Mouse (Mus musculus) brown adipose tissue, adult 24 weeks (tissue): ENCODE data around the gene Cnp. TPM values are rescaled to one million over a fixed set of nuclear protein-coding genes. Genes with fewer than 3 reads are reported as not detected.
"Not testable (repeated sequence)": the region's sequence is repeated elsewhere in the genome, so short reads cannot be mapped to it uniquely, and the experiment has no call there.

Experiments used
- H3K27ac ChIP-seq: fragments of 200-500 bp; replicated peaks from 2 replicates; pipeline ENCODE4 v1.5.1; 2012; ENCODE audit warnings: low read depth, mild to moderate bottlenecking, low read length
- H3K4me1 ChIP-seq: fragments of 200-500 bp; 2 replicates; pipeline ENCODE4 v1.6.1; 2012; ENCODE audit warnings: low read length, mixed read lengths; ENCODE audit not compliant: control insufficient read depth, insufficient read depth, insufficient read length
- H3K4me3 ChIP-seq: fragments of 200-500 bp; 2 replicates; pipeline ENCODE4 v1.5.1; 2012; ENCODE audit warnings: low read depth, mild to moderate bottlenecking, low read length, moderate library complexity; ENCODE audit not compliant: insufficient read depth
- polyA plus RNA-seq: library from polyadenylated mRNA; stranded (reverse); fragments of >200 nt; gene quantifications from 2 replicates; pipeline ENCODE4 v1.2.4, GENCODE M21; 2012; ENCODE audit not compliant: missing spikeins, insufficient read depth, insufficient read length

Cnp gene
- polyA plus RNA-seq, 1 experiment, result 8.4 TPM

DNA sequence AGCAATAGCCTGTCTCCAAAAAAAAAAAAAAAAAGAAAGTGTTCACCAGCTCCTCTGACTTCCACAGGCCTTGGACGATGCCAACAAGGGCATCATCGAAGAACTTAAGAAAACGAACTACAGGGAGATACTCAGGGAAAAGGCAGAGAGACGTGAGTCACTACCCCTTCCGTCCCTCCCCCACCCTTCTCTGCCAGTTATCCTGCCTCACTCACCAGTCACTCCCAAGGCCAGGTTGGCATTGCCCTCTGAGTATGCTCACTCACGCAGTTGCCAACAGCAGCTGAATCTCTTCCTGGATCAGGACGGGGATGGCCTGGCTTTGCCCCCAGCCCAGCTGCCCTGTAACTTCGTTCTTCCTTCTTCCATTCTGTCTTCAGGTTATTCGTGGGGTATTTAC is 4.9 kb upstream of the Cnp start:
- Histone ChIP-seq H3K27ac (no peak overlapping the region), H3K4me1 (no peaks in the 10 kb centered on the region)

DNA sequence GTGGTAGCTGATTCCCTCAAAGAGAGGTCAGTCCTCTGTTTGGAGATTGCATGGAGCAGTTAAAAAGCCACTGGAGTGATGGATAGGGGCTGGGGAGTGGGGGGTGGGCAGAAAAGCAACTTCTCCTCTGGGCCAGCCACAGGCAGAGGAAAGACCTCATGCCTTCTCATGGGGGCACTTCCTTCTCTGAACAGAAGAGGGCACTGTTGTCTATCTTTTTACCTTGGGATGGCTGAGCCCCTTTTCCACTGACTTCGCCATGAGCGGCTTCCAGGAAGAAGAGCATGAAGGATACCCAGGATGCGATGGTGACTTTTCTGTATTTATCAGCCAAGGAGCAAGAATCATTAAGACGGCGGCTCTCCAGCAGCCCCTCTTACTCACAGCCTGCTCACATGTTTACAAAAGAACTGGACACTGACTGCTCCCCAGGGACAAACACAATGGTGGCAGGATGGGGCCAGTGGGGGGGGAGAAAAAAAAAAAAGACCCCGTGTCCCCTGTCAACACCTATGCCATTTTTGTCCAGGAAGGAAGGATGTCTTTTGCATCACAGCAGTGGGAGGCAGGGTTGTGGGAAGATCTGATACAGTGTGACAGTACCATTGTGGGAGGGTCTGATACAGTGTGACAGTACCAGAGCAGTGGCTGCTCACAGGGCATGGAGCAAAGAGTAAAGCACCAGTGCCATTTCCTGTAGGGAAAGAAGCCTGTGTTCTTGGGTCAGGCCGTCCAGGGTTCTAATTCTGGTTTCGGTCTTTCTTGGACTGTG is 4.1 kb upstream of the Cnp start:
- Histone ChIP-seq H3K27ac (no peak overlapping the region), H3K4me1 (no peaks in the 10 kb centered on the region), H3K4me3 (peak overlapping the region; percentile 42)

More for the DNA sequence above, 4.9 kb upstream of the Cnp start:
- no peak overlapping the region for H3K4me3 ChIP-seq

DNA sequence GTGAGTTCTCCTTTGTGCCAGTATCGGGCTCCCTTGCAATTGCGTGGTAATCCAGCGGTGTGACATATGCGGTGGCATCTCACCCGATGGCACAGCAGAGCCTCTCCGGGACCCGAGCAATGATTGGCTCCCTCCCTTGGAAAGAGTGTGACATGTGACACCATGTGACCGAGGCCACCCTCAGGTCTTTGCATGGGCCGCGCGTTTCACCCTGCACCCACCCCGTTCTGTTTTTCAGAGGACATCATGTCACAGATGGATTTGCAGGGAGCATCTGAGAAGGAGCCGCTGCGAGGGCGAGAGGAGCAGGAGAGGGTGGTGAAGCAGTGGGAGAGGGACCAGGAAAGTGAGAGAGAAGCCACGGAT is 3.5 kb upstream of the Cnp start:
- H3K4me3 ChIP-seq, result peak overlapping the region; percentile 42
- no peaks in the 10 kb centered on the region for H3K4me1 ChIP-seq
- H3K27ac ChIP-seq, result 0 out of 2 replicates have a peak overlapping the region, but pooled peaks have one; percentile 28

DNA sequence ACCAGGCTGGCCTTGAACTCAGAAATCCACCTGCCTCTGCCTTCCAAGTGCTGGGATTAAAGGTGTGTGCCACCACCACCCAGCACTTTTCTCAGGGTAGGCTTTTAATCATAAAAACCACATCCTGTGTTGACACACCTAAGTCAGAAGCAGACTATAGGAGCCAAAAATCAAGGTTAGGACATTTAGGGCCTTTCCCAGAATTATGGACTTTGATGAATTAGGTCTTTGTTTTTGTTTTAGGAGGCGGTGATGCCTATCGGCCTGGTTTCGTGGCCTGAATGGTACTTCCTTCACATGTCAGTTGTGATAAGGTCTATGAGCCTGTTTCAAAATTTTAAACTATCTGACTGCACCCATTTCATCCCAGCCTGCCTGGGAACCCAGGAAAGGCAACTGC is 516 bp upstream of the Cnp start:
- Histone ChIP-seq H3K4me3 (peak overlapping the region; percentile 96), H3K27ac (peak overlapping the region; percentile 60)

DNA sequence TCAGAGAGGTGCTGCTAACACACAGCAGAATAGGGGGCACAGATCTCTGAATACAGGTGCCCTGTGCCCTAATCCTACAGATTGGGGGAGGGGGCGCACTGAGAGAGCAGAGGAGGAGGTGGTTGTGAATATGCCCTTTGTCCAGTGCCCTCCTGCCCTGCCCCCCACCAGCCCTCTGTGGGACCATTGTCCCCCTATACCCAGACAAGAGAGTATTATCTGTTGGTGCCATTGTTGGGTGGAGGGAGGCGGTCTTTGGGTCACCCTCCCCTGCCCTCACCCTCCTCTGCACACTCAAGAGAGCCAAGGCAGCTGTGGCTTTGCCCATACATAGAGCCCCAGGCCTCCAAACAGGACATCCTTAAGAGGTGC is 766 bp downstream of the Cnp start:
- Histone ChIP-seq H3K4me1 (no peaks in the 10 kb centered on the region; the same call in 1 of the 2 replicates), H3K27ac (no peak overlapping the region), H3K4me3 (peak overlapping the region; percentile 96)

More for the DNA sequence above, 516 bp upstream of the Cnp start:
- no peaks in the 10 kb centered on the region; the same call in 1 of the 2 replicates for H3K4me1 ChIP-seq

DNA sequence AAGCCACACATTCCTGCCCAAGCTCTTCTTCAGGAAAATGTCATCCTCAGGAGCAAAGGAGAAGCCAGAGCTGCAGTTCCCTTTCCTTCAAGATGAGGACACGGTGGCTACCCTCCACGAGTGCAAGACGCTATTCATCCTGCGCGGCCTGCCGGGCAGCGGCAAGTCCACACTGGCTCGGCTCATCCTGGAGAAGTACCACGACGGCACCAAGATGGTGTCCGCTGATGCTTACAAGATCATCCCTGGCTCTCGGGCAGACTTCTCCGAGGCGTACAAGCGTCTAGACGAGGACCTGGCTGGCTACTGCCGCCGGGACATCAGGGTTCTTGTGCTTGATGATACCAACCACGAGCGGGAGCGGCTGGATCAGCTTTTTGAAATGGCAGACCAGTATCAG is 1.6 kb downstream of the Cnp start:
- Histone ChIP-seq H3K4me1 (no peaks in the 10 kb centered on the region; the same call in 1 of the 2 replicates), H3K4me3 (no peak overlapping the region), H3K27ac (no peak overlapping the region)

DNA sequence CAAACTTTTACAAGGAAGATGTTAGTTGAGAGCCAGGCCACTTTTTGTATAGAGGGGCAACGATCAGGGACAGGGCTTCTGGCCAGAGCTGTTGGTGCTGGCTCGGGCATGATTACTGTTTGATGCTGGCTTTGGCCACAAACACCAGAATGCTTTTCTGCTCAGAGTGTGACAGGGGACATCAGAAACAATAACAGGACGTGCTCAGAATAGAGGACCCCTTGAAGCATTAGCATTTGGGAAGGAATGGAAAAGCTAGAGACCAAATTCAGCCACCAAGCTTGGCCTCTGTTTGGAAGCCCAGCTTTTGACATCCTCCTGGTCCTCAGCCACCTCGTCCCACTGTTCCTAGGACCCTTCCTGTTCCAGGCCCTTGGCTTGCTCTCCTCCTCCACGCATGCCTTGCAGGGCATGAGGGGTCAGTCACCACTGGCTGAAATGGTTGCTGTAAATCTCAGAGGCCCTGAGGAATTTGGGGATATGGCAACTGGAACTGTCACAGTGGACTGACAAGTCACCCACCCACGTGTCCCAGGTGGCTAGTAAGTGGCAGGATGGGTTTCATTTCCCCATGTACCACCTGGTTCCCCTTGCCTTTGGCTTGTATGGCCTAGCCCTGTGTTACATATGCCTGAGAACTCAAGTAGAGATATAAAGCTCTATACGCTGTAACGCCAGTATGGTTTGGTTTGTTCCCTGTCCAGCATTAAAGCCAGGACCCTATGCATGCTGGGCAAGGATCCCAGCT is 3.3 kb downstream of the Cnp start:
- Histone ChIP-seq H3K4me1 (no peaks in the 10 kb centered on the region; the same call in 1 of the 2 replicates), H3K27ac (no peak overlapping the region), H3K4me3 (no peak overlapping the region)

DNA sequence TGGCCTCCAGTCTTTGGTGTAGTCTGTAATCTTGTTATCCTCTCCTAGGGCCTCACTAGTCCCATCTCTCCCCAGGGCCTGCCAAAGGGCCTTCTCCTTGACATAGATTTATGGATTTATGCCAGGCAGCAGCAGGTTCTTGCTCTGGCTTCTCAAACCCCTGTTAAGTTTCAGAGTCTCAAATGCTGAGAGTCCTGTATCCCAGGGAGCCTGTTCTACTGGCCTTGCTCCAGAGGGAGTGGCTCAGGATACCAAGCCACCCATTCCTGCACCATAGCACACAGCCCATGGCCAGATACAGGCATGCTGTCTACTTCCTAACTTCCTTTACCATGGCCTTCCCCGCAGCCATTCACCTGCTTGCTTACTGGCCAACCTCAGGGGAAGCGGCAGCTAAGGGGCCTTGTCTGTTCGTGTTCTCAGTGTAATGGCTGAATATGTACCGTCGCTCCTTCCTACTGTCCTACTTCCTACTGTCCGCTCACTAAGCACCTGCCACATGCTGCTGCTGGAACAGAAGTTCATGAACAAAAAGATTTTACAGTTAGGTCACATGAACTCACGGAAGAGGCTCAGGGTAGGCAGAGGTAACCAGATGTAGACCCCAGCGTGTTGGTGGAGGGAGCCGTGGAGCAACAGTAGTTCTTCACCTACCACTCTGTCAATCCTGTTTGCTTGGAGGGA is 4.6 kb downstream of the Cnp start:
- no peak overlapping the region for H3K27ac ChIP-seq
- H3K4me3 ChIP-seq, result no peak overlapping the region

DNA sequence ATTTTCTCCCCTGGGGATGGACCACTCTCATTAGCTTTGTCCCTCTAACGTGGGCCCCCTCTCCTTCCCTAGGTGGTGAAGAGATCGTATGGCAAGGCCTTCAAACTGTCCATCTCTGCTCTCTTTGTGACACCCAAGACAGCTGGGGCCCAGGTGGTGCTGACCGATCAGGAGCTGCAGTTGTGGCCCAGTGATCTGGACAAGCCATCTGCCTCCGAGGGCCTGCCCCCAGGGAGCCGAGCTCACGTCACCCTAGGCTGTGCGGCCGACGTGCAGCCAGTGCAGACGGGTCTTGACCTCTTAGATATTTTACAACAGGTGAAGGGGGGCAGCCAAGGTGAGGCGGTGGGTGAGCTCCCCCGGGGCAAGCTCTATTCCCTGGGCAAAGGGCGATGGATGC is 5.6 kb downstream of the Cnp start:
- H3K4me1 ChIP-seq, result no peaks in the 10 kb centered on the region; the same call in 1 of the 2 replicates
- H3K27ac ChIP-seq, result no peak overlapping the region
- H3K4me3 ChIP-seq, result no peak overlapping the region

More for the DNA sequence above, 4.6 kb downstream of the Cnp start:
- no peaks in the 10 kb centered on the region; the same call in 1 of the 2 replicates for H3K4me1 ChIP-seq

DNA sequence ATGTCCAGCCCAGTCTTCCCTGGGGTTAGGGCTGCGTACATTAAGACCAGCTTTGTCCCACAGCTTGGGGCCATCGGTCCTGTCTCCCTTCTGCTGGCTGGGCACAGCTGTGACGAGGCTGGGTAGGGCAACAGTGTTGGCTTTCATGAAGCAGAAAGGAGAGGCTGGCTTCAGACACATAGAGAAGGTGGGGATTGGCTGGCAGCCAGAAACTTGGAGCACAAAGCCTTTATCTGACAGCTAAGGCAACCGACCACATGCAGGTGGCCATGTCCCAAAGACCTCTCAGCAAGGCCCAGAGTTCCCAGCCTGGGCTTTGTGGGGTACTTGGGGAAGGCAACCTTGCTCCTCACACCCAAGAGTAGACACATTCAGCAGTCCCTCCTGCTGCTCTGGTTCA is 7.1 kb downstream of the Cnp start:
- Histone ChIP-seq H3K27ac (no peak overlapping the region), H3K4me1 (no peaks in the 10 kb centered on the region; the same call in 1 of the 2 replicates), H3K4me3 (no peak overlapping the region)

DNA sequence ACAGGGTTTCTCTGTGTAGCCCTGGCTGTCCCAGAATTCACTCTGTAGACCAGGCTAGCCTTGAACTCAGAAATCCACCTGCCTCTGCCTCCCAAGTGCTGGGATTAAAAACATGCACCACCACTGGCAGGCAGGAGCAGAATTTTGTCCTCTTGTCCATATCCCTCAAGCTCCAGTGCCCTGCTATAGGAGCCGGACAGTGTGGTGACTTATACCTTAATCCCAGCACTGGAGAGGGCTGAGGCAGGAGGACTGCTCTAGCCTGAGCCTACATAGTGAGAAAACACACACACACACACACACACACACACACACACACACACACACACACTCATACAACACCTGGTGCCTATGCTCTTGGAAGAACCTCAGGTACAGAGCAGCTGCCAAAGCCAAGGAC is 7.7 kb downstream of the Cnp start:
- H3K4me3 ChIP-seq, H3K27ac ChIP-seq, H3K4me1 ChIP-seq: not testable (repeated sequence)

DNA sequence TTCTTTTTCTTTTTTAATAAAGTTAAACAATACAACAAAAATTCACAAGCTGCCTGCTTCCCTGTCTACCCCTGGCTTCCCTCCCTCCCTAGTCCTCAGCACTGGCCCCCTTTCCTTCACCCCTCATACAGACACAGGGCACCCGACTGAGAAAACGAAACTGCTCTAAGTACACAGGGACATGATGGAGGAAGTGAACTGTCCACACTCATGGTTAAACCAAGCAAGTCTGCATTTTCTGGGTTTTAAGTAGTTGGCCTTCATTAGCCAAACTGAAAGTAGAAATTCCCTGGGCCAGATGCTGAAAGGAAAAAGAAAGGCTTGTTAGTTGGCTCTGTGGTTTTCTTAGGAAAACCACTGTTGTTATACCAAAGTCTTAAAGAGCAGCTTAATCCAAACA is 8.1 kb downstream of the Cnp start:
- Histone ChIP-seq H3K4me1 (no peaks in the 10 kb centered on the region), H3K27ac (no peak overlapping the region)

DNA sequence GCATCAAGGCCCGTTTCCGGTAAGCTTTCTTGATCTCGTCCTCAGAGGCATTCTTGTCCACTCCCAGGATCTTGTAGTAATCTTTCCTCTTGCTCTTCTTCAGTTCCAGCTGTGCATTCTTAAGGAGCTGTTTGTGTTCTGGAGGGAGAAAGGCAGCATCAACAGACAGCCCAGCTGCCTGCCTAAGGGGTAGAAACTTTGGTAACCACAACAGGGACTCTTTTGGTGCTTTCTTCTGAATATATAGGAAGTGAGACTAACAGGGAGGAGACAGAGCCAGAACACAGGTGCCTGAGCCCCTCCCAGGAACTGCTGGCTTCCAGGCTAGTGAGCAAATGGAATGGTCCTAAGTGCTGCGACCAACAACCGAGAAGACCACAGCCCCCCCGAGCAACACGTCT is 9.9 kb downstream of the Cnp start:
- Histone ChIP-seq H3K4me1 (no peaks in the 10 kb centered on the region), H3K4me3 (no peak overlapping the region), H3K27ac (no peak overlapping the region)

More for the DNA sequence above, 8.1 kb downstream of the Cnp start:
- H3K4me3 ChIP-seq, result no peak overlapping the region

DNA sequence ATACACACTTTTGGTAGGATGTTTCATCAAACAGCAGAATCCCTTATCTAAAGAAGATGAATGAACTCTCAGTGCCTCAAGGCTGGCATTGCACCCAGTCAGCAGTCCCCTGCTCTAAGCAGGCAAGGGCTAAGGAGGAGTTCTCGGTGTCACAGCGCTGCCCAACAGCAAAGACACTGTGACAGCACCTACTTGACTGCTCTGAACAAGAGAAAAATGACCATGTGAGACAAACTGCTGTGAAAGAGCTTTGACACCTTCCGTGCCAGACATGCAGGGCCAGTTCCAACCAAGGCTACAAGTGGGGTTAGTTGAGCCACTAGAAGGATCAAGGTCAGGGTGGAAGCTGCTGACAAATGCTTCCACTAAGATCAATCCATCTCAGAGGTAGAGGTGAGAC is 10.4 kb downstream of the Cnp start:
- Histone ChIP-seq H3K27ac (no peak overlapping the region), H3K4me3 (no peak overlapping the region), H3K4me1 (no peaks in the 10 kb centered on the region)

DNA sequence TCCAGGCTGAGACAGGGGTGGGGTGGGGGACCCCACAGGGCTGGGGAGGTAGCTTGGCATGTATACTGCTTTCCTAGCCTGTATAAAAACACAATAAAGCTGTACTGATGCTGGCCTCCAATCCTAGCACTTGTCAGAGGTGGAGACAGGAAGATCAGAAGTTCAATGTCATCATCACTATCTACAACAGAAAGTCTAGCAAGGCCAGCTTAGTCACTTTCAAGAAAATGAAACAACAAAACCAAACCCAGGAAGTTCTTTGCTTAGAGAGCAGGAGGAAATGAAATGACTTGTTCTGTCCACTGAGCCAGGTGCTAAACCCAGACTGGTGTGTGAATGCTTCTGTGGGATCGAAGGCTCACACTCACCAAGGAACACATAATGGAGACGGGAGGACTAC is 13.8 kb downstream of the Cnp start:
- Histone ChIP-seq H3K4me3 (no peak overlapping the region), H3K4me1 (no peaks in the 10 kb centered on the region), H3K27ac (no peak overlapping the region)
